Mouse (Mus musculus) kidney, embryonic 16.5 days (tissue): ENCODE results near the gene 4931423N10Rik. TPM values are rescaled to one million over a fixed set of nuclear protein-coding genes. Genes with fewer than 3 reads are reported as not detected.

ENCODE experiments used
- ATAC-seq: fragments of 200-750 bp; cut with Nextera tagmentation; 2 replicates; pipeline ENCODE4 v1.8.0; 2017; ENCODE audit warnings: moderate TSS enrichment; ENCODE audit not compliant: low FRiP score, low TSS enrichment
- H3K27ac ChIP-seq: fragments of 300-500 bp; sonication (generic); 2 replicates; pipeline ENCODE4 v1.5.1; 2014; ENCODE audit warnings: low read length
- H3K27me3 ChIP-seq: fragments of 300-500 bp; sonication (generic); 2 replicates; pipeline ENCODE4 v1.6.1; 2014; ENCODE audit warnings: low read length, control low read depth, mixed read lengths; ENCODE audit not compliant: insufficient read depth
- H3K36me3 ChIP-seq: fragments of 300-500 bp; sonication (generic); 2 replicates; pipeline ENCODE4 v1.6.1; 2014; ENCODE audit warnings: low read length, control low read depth, mixed read lengths; ENCODE audit not compliant: insufficient read depth
- H3K4me1 ChIP-seq: fragments of 300-500 bp; sonication (generic); 2 replicates; pipeline ENCODE4 v1.6.1; 2014; ENCODE audit warnings: low read length, control low read depth, mixed read lengths; ENCODE audit not compliant: insufficient read depth
- H3K4me2 ChIP-seq: fragments of 300-500 bp; sonication (generic); replicated peaks from 2 replicates; pipeline ENCODE4 v1.6.1; 2014; ENCODE audit warnings: low read depth, low read length
- H3K4me3 ChIP-seq: fragments of 300-500 bp; sonication (generic); 2 replicates; pipeline ENCODE4 v1.5.1; 2014; ENCODE audit warnings: mild to moderate bottlenecking, low read length
- H3K9ac ChIP-seq: fragments of 300-500 bp; sonication (generic); replicated peaks from 2 replicates; pipeline ENCODE4 v1.6.1; 2014; ENCODE audit warnings: low read length
- H3K9me3 ChIP-seq: fragments of 300-500 bp; sonication (generic); 2 replicates; pipeline ENCODE4 v1.6.1; 2016; ENCODE audit warnings: low read length, control low read depth
- WGBS: fragments of 180-500 bp; shearing (Covaris S2); extraction: QIAGEN DNeasy Blood & Tissue Kit; methylation state at CpG from one replicate; pipeline ENCODE4 v1.1.7; 2014; 5-methylcytosine and 5-hydroxymethylcytosine counted together
- polyA plus RNA-seq: library from polyadenylated mRNA; unstranded; fragments of >200 nt; fragmentation: Nextera tagmentation; extraction: Ambion mirVana; gene quantifications from 2 replicates; pipeline ENCODE4 v1.2.1, GENCODE M21; 2015

Gene 4931423N10Rik
- polyA plus RNA-seq, 1 experiment from 2014 or later = not detected

- no peaks in the 10 kb centered on the region for H3K36me3 ChIP-seq
- 8% methylated on average over 1 of the region's 1 CpGs for WGBS
- 0 out of 2 replicates have a peak, but pooled peaks cover 4% of the 10 kb centered on the region for H3K27me3 ChIP-seq
- H3K4me3 ChIP-seq = no peak overlapping the region
- H3K4me1 ChIP-seq = no peaks in the 10 kb centered on the region
- no peak overlapping the region for H3K9ac ChIP-seq
- H3K9me3 ChIP-seq = no peaks in the 10 kb centered on the region
- ATAC-seq = no peak
- H3K27ac ChIP-seq = no peak overlapping the region
- no peak overlapping the region for H3K4me2 ChIP-seq
These were observed 107.6 kb downstream of the 4931423N10Rik start for GRCm38 (mm10) chr2:23314869-23315268.

Other genes starting within 250 kb of the 4931423N10Rik start
- gene Abi1, start 167.2 kb upstream of the 4931423N10Rik start, polyA plus RNA-seq = 51.4 and 52.5 TPM in 2 replicates
- gene Acbd5, start 139.3 kb upstream of the 4931423N10Rik start, polyA plus RNA-seq = 35.6 and 37.9 TPM in 2 replicates
- 11.3 and 12.5 TPM in 2 replicates for gene Mastl, start 51.5 kb upstream of the 4931423N10Rik start, polyA plus RNA-seq
- gene Yme1l1, start 51.1 kb upstream of the 4931423N10Rik start, polyA plus RNA-seq = 64.6 and 72.5 TPM in 2 replicates
- gene Nxph2, start 113.8 kb downstream of the 4931423N10Rik start, polyA plus RNA-seq = not detected in 2 replicates